Mouse (Mus musculus) lung, embryonic 14.5 days (tissue): ENCODE results near the gene Chrna9. TPM values are rescaled to one million over a fixed set of nuclear protein-coding genes. Genes with fewer than 3 reads are reported as not detected.
"Not testable (repeated sequence)": the region's sequence is repeated elsewhere in the genome, so short reads cannot be mapped to it uniquely, and the experiment has no call there.

ENCODE experiments used
- ATAC-seq: fragments of 200-750 bp; cut with Nextera tagmentation; 2 replicates; pipeline ENCODE4 v1.8.0; 2017; ENCODE audit warnings: mild to moderate bottlenecking, moderate TSS enrichment, moderate library complexity; ENCODE audit not compliant: insufficient read depth
- DNase-seq: peaks from one replicate; pipeline ENCODE4 v3.0.0-alpha.2; 2015
- H3K27ac ChIP-seq: fragments of 300-500 bp; sonication (generic); 2 replicates; pipeline ENCODE4 v1.5.1; 2014; ENCODE audit warnings: low read depth, mild to moderate bottlenecking, moderate library complexity
- H3K27me3 ChIP-seq: fragments of 300-500 bp; sonication (generic); 2 replicates; pipeline ENCODE4 v1.6.1; 2014; ENCODE audit warnings: low read length, control low read depth; ENCODE audit not compliant: insufficient read depth
- H3K36me3 ChIP-seq: fragments of 300-500 bp; sonication (generic); 2 replicates; pipeline ENCODE4 v1.6.1; 2014; ENCODE audit warnings: control low read depth; ENCODE audit not compliant: insufficient read depth
- H3K4me1 ChIP-seq: fragments of 300-500 bp; sonication (generic); 2 replicates; pipeline ENCODE4 v1.6.1; 2014; ENCODE audit warnings: antibody characterized with exemption, control low read depth; ENCODE audit not compliant: insufficient read depth
- H3K4me2 ChIP-seq: fragments of 300-500 bp; sonication (generic); 2 replicates; pipeline ENCODE4 v1.6.1; 2014; ENCODE audit warnings: mild to moderate bottlenecking
- H3K4me3 ChIP-seq: fragments of 300-500 bp; sonication (generic); 2 replicates; pipeline ENCODE4 v1.5.1; 2014; ENCODE audit warnings: low read depth, low read length
- H3K9ac ChIP-seq: fragments of 300-500 bp; sonication (generic); 2 replicates; pipeline ENCODE4 v1.6.1; 2014
- H3K9me3 ChIP-seq: fragments of 300-500 bp; sonication (generic); 2 replicates; pipeline ENCODE4 v1.6.1; 2016; ENCODE audit warnings: low read depth, low read length, control low read depth
- CTCF ChIP-seq: IDR thresholded peaks from 2 replicates; pipeline ENCODE4 v1.5.1; 2016; ENCODE audit warnings: antibody characterized with exemption, low read depth
- WGBS: fragments of 180-500 bp; shearing (Covaris S2); extraction: QIAGEN DNeasy Blood & Tissue Kit; methylation state at CpG from one replicate; pipeline ENCODE4 v1.1.7; 2014; 5-methylcytosine and 5-hydroxymethylcytosine counted together
- polyA plus RNA-seq: library from polyadenylated mRNA; unstranded; fragments of >200 nt; fragmentation: Nextera tagmentation; extraction: Ambion mirVana; gene quantifications from 2 replicates; pipeline ENCODE4 v1.2.1, GENCODE M21; 2014

The Chrna9 gene
- polyA plus RNA-seq, 1 experiment from 2014 or later: not detected

- H3K4me2 ChIP-seq: no peak overlapping the region
Measured at GRCm38 (mm10) chr5:65973189-65973588, 38.5 kb downstream of the Chrna9 start.

GRCm38 (mm10) chr5:65975731-65976130 is 41.0 kb downstream of the Chrna9 start:
- H3K9me3 ChIP-seq: no peaks in the 10 kb centered on the region
- WGBS: 90% methylated on average over 13 of the region's 13 CpGs

More at GRCm38 (mm10) chr5:65973189-65973588, 38.5 kb downstream of the Chrna9 start:
- 53% methylated on average over 2 of the region's 2 CpGs for WGBS
- H3K4me1 ChIP-seq: no peaks in the 10 kb centered on the region
- no peak overlapping the region for H3K9ac ChIP-seq
- no peaks in the 10 kb centered on the region for H3K9me3 ChIP-seq
- DNase-seq: no peak
- H3K27me3 ChIP-seq: no peaks in the 10 kb centered on the region
- TF ChIP-seq CTCF: no peak
- no peaks in the 10 kb centered on the region for H3K36me3 ChIP-seq
- H3K4me3 ChIP-seq: no peak overlapping the region
- ATAC-seq: no peak
- H3K27ac ChIP-seq: no peak overlapping the region

GRCm38 (mm10) chr5:65986426-65986825 is 51.7 kb downstream of the Chrna9 start:
- no peak for TF ChIP-seq CTCF

More at GRCm38 (mm10) chr5:65975731-65976130, 41.0 kb downstream of the Chrna9 start:
- H3K9ac ChIP-seq: no peak overlapping the region
- no peak for ATAC-seq
- no peaks in the 10 kb centered on the region for H3K27me3 ChIP-seq
- no peak for DNase-seq
- no peak overlapping the region for H3K27ac ChIP-seq
- H3K4me2 ChIP-seq: no peak overlapping the region
- H3K36me3 ChIP-seq: no peaks in the 10 kb centered on the region
- no peak for TF ChIP-seq CTCF
- no peak overlapping the region for H3K4me3 ChIP-seq
- no peaks in the 10 kb centered on the region for H3K4me1 ChIP-seq

GRCm38 (mm10) chr5:65987004-65987403 is 52.3 kb downstream of the Chrna9 start:
- H3K27ac ChIP-seq, H3K27me3 ChIP-seq, H3K4me3 ChIP-seq, H3K36me3 ChIP-seq, H3K4me2 ChIP-seq, H3K9me3 ChIP-seq, H3K9ac ChIP-seq, ATAC-seq, DNase-seq, H3K4me1 ChIP-seq: not testable (repeated sequence)
- 58% methylated on average over 3 of the region's 3 CpGs for WGBS

More at GRCm38 (mm10) chr5:65986426-65986825, 51.7 kb downstream of the Chrna9 start:
- Histone ChIP-seq H3K27ac (no peak overlapping the region), H3K36me3 (no peaks in the 10 kb centered on the region), H3K4me2 (no peak overlapping the region), H3K4me1 (no peaks in the 10 kb centered on the region), H3K4me3 (no peak overlapping the region), H3K9ac (no peak overlapping the region), H3K27me3 (no peaks in the 10 kb centered on the region), H3K9me3 (no peaks in the 10 kb centered on the region)
- DNase-seq (no peak), ATAC-seq (no peak)
- WGBS: 88% methylated on average over 5 of the region's 5 CpGs

- H3K4me2 ChIP-seq: no peak overlapping the region
- no peak for TF ChIP-seq CTCF
- no peak overlapping the region for H3K9ac ChIP-seq
- no peak overlapping the region for H3K4me3 ChIP-seq
- ATAC-seq (no peak), DNase-seq (no peak)
- no peaks in the 10 kb centered on the region for H3K27me3 ChIP-seq
- H3K4me1 ChIP-seq: no peaks in the 10 kb centered on the region
- no peaks in the 10 kb centered on the region for H3K9me3 ChIP-seq
- no peak overlapping the region for H3K27ac ChIP-seq
- WGBS: 87% methylated on average over 2 of the region's 2 CpGs
- no peaks in the 10 kb centered on the region for H3K36me3 ChIP-seq
Measured at GRCm38 (mm10) chr5:65991191-65991590, 56.5 kb downstream of the Chrna9 start.

GRCm38 (mm10) chr5:65994643-65995042 is 59.9 kb downstream of the Chrna9 start:
- no peak for TF ChIP-seq CTCF
- peak; percentile 49 for DNase-seq
- no peak for ATAC-seq

GRCm38 (mm10) chr5:65997813-65998212 is 63.1 kb downstream of the Chrna9 start:
- H3K36me3 ChIP-seq: no peaks in the 10 kb centered on the region
- H3K27me3 ChIP-seq: no peaks in the 10 kb centered on the region
- DNase-seq (no peak), ATAC-seq (no peak)
- no peak overlapping the region for H3K27ac ChIP-seq
- H3K9ac ChIP-seq: no peak overlapping the region
- TF ChIP-seq CTCF: no peak
- no peaks in the 10 kb centered on the region for H3K9me3 ChIP-seq
- no peaks in the 10 kb centered on the region for H3K4me1 ChIP-seq
- H3K4me2 ChIP-seq: no peak overlapping the region
- no peak overlapping the region for H3K4me3 ChIP-seq

More at GRCm38 (mm10) chr5:65994643-65995042, 59.9 kb downstream of the Chrna9 start:
- no peak overlapping the region for H3K4me3 ChIP-seq
- H3K9me3 ChIP-seq: no peaks in the 10 kb centered on the region
- H3K27me3 ChIP-seq: no peaks in the 10 kb centered on the region
- H3K4me2 ChIP-seq: no peak overlapping the region
- no peak overlapping the region for H3K27ac ChIP-seq
- 47% methylated on average over 6 of the region's 6 CpGs for WGBS
- no peaks in the 10 kb centered on the region for H3K36me3 ChIP-seq
- no peak overlapping the region for H3K9ac ChIP-seq
- no peaks in the 10 kb centered on the region for H3K4me1 ChIP-seq

GRCm38 (mm10) chr5:65999106-65999505 is 64.4 kb downstream of the Chrna9 start:
- ATAC-seq (no peak), DNase-seq (no peak)
- no peaks in the 10 kb centered on the region for H3K9me3 ChIP-seq
- H3K4me3 ChIP-seq: no peak overlapping the region
- no peaks in the 10 kb centered on the region for H3K27me3 ChIP-seq
- no peak overlapping the region for H3K4me2 ChIP-seq
- no peak overlapping the region for H3K27ac ChIP-seq
- no peaks in the 10 kb centered on the region for H3K36me3 ChIP-seq
- peaks cover 2% of the 10 kb centered on the region; the same call in 1 of the 2 replicates for H3K4me1 ChIP-seq
- no peak for TF ChIP-seq CTCF
- 74% methylated on average over 7 of the region's 7 CpGs for WGBS
- no peak overlapping the region for H3K9ac ChIP-seq
